ENCODE assay signal across 9 mouse cellular contexts in the genomic region with DNA sequence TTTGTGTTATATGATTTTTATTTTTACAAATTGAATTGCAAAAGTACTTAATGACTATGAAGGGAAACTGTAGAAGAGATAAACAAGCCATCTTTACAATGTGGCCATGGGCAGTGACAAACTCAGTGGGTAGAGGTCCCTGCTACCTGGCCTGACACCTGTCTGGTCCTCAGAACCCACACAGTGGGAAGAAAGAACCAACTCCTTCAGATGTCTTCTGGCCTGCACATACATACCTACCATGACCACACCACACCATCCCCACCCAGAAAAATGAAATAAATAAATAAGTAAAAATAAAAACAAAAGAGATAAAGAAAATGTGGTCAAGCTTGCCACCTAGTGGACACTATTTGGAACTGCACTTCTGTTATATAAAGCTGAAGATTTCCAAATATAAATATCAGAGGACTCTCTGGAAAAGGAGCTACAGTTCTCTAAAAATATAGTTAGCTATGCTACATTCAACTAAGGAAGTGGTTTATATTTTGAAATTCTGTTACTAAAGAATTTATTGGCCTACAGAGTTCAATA. TPM values are rescaled to one million over a fixed set of nuclear protein-coding genes. Genes with fewer than 3 reads are reported as not detected.
DNase-seq lines count a peak whose midpoint lies in the region; ATAC-seq and TF ChIP-seq lines count a peak whose summit lies in the region.
"Had no signal": no experiment of that assay in that cellular context is flagged by ENCODE, and none has a peak within 500 bp of the region (broad histone marks: within the 10 kb centered on the region; RNA-seq: fewer than 3 reads in every experiment).

No protein-coding gene starts in this region.

- no peaks in the 10 kb centered on the region for H3K9me3 ChIP-seq in CH12.LX (replicated peaks; ENCODE audit: low read length)
- H3K9me3 ChIP-seq: midbrain, embryonic 10.5 days had no signal

- dilution Hi-C loops in CH12.LX (cut with MboI; ENCODE audit: extremely low pct_ligation_motif_present, extremely low pct_unique_long_range_greater_than_20kb, low sequenced_read_pairs), result no loop called here

- TF ChIP-seq EP300 in CH12.LX (IDR thresholded peaks at IDR 0.05; ENCODE audit: low read length), result no peak

- no peaks in the 10 kb centered on the region for H3K79me2 ChIP-seq in CH12.LX (replicated peaks; ENCODE audit: control insufficient read depth, extremely low read depth, insufficient read depth, poor library complexity, severe bottlenecking)

- intact Hi-C loops in left cerebral cortex, postnatal 14 days (cut with DNase I), result no loop called here
- intact Hi-C loops in gastrocnemius, postnatal 14 days (cut with DNase I; ENCODE audit: low total_unique reads), result no loop called here

- peak; percentile 20 for DNase-seq in embryo, embryonic 11 days
- DNase-seq in embryo, embryonic 9.5 days (ENCODE audit: extremely low spot score), result no peak
- peak; percentile 33 to 66 for DNase-seq in left cerebral cortex, postnatal 14 days (ENCODE audit: low spot score in 2 of 2)
- DNase-seq in left cerebral cortex, adult 8-10 months (ENCODE audit: low spot score in 2 of 2), result no peak
- peak; percentile 18 for DNase-seq in CH12.LX (ENCODE audit: extremely low read depth)
- no peak for DNase-seq in gastrocnemius, postnatal 14 days
- no peak for DNase-seq in layer of hippocampus, postnatal 10 days (ENCODE audit: low spot score in 2 of 2)

- no peak overlapping the region for H3K4me2 ChIP-seq in CH12.LX (ENCODE audit: insufficient read depth, low read depth, poor library complexity, severe bottlenecking)

- no peak overlapping the region for H3K9ac ChIP-seq in CH12.LX (ENCODE audit: insufficient read depth, low read depth)

- TF ChIP-seq RAD21 in CH12.LX (IDR thresholded peaks at IDR 0.05; ENCODE audit: low read depth, low read length), result peak; percentile 59

- H3K27ac ChIP-seq in CH12.LX (ENCODE audit: insufficient read depth, low read depth), result no peak overlapping the region
- H3K27ac ChIP-seq: midbrain, embryonic 10.5 days had no signal

- TF ChIP-seq CTCF in CH12.LX (conservative IDR thresholded peaks at IDR 0.05 in 1 of 2, IDR thresholded peaks at IDR 0.05 in 1 of 2; ENCODE audit: low read depth in 2 of 2, low read length in 2 of 2), result peak; percentile 34 to 65; a peak in 3 of 4 replicates

- no peak for TF ChIP-seq POLR2A in CH12.LX (IDR thresholded peaks at IDR 0.05; ENCODE audit: low read depth, low read length)

- peaks cover 0 to 9% of the 10 kb centered on the region in 2 experiments for H3K36me3 ChIP-seq in CH12.LX (replicated peaks in 1 of 2; ENCODE audit: control insufficient read depth in 1 of 2, insufficient read depth in 1 of 2, low read length in 1 of 2)

- no peaks in the 10 kb centered on the region for H3K4me1 ChIP-seq in CH12.LX (ENCODE audit: control insufficient read depth in 1 of 2, insufficient read depth in 2 of 2)
- H3K4me1 ChIP-seq: midbrain, embryonic 10.5 days had no signal

- H3K4me3 ChIP-seq in CH12.LX (replicated peaks in 1 of 3; ENCODE audit: low read depth in 2 of 3, low read length in 2 of 3, poor library complexity in 1 of 3), result no peak overlapping the region
- H3K4me3 ChIP-seq: midbrain, embryonic 10.5 days had no signal

- in situ Hi-C loops in CH12.LX (cut with MboI; ENCODE audit: low pct_ligation_motif_present, low pct_unique_long_range_greater_than_20kb, low sequenced_read_pairs), result no loop called here

- H3K27me3 ChIP-seq in CH12.LX (replicated peaks), result no peaks in the 10 kb centered on the region

- ATAC-seq in megakaryocyte, adult 5-6 weeks (ENCODE audit: poor library complexity, severe bottlenecking), result peak; percentile 45; the same call in 1 of the 2 replicates

TF ChIP-seq in CH12.LX, 34 proteins besides CTCF, POLR2A, EP300 and RAD21:
- TF ChIP-seq SMC3 (IDR thresholded peaks at IDR 0.05; ENCODE audit: low read depth, low read length), result peak; percentile 19; the same call in 1 of the 2 replicates
- no peak for TF ChIP-seq TCF12 (IDR thresholded peaks at IDR 0.05; ENCODE audit: low read depth, low read length)

RNA-seq across cellular contexts. Expression of gene Fam206a, which starts 17.9 kb away (rescaled TPM):
- total RNA-seq in left cerebral cortex, postnatal 14 days (2021), result 10 to 100 TPM; 21.4 to 22.7 TPM
- 10 to 100 TPM; 15.1 to 18.0 (median 17.0) TPM for total RNA-seq in left cerebral cortex, adult 8-10 months (2022)
- total RNA-seq in CH12.LX (2012; rRNA removed), result 8.2 and 11.1 TPM in 2 replicates
- total RNA-seq in CH12.LX (2014; rRNA removed), result 6.0 and 7.9 TPM in 2 replicates
- polyA plus RNA-seq in CH12.LX (2012; ENCODE audit: insufficient read length, low read depth), result 26.1 and 29.4 TPM in 2 replicates
- total RNA-seq in megakaryocyte, adult 5-6 weeks (2015), result 15.7 and 18.9 TPM in 2 replicates
- 5.7 and 6.6 TPM in 2 replicates for total RNA-seq in megakaryocyte, adult 5-6 weeks (2017)
- 1 to 10 TPM; 2.3 to 2.4 TPM for total RNA-seq in gastrocnemius, postnatal 14 days (2021)
- total RNA-seq in layer of hippocampus, postnatal 10 days (2021), result 10 to 100 TPM; 17.8 to 17.9 TPM

RNA-seq across cellular contexts. Expression of gene Elp1, which starts 18.0 kb away (rescaled TPM):
- total RNA-seq in left cerebral cortex, postnatal 14 days (2021), result 10 to 100 TPM; 70.2 to 74.4 TPM
- total RNA-seq in left cerebral cortex, adult 8-10 months (2022), result 10 to 100 TPM; 62.8 to 82.3 (median 70.2) TPM
- 58.1 and 68.0 TPM in 2 replicates for total RNA-seq in CH12.LX (2012; rRNA removed)
- total RNA-seq in CH12.LX (2014; rRNA removed), result 88.4 and 98.2 TPM in 2 replicates
- polyA plus RNA-seq in CH12.LX (2012; ENCODE audit: insufficient read length, low read depth), result 54.3 and 58.2 TPM in 2 replicates
- total RNA-seq in megakaryocyte, adult 5-6 weeks (2015), result 34.6 and 35.3 TPM in 2 replicates
- 31.2 and 33.0 TPM in 2 replicates for total RNA-seq in megakaryocyte, adult 5-6 weeks (2017)
- total RNA-seq in gastrocnemius, postnatal 14 days (2021), result 10 to 100 TPM; 23.5 to 24.9 TPM
- 10 to 100 TPM; 73.8 to 78.5 TPM for total RNA-seq in layer of hippocampus, postnatal 10 days (2021)

RNA-seq across cellular contexts. Expression of gene Ctnnal1, which starts 44.9 kb away (rescaled TPM):
- total RNA-seq in left cerebral cortex, postnatal 14 days (2021), result 10 to 100 TPM; 15.0 to 16.0 TPM
- total RNA-seq in left cerebral cortex, adult 8-10 months (2022), result 10 to 100 TPM; 16.8 to 23.7 (median 21.4) TPM
- total RNA-seq in CH12.LX (2012; rRNA removed), result 3.3 and 4.0 TPM in 2 replicates
- total RNA-seq in CH12.LX (2014; rRNA removed), result 5.2 and 5.3 TPM in 2 replicates
- 4.2 and 4.9 TPM in 2 replicates for polyA plus RNA-seq in CH12.LX (2012; ENCODE audit: insufficient read length, low read depth)
- total RNA-seq in megakaryocyte, adult 5-6 weeks (2015), result 0.73 and 2.5 TPM in 2 replicates
- total RNA-seq in megakaryocyte, adult 5-6 weeks (2017), result 1.7 and 1.9 TPM in 2 replicates
- total RNA-seq in gastrocnemius, postnatal 14 days (2021), result 10 to 100 TPM; 10.5 to 12.5 TPM
- 10 to 100 TPM; 13.1 to 17.6 TPM for total RNA-seq in layer of hippocampus, postnatal 10 days (2021)

Comparison
In these comparisons a context has a peak if more than half of its experiments do, and no peak if none do; other contexts are left out.
1. DNase-seq: peak in embryo, embryonic 11 days (single experiment), left cerebral cortex, postnatal 14 days (2 of 2) and CH12.LX (single experiment); none in embryo, embryonic 9.5 days (single experiment), left cerebral cortex, adult 8-10 months (0 of 2), gastrocnemius, postnatal 14 days (single experiment) and layer of hippocampus, postnatal 10 days (0 of 2).